Mouse (Mus musculus) CH12.LX (cell line): ENCODE measurements around the gene Prkag1. TPM values are rescaled to one million over a fixed set of nuclear protein-coding genes. Genes with fewer than 3 reads are reported as not detected.

Experiments used
- DNase-seq: peaks from one replicate; pipeline ENCODE4 v3.0.0-alpha.2; 2013; ENCODE audit errors: extremely low read depth
- H3K27ac ChIP-seq: 2 replicates; pipeline ENCODE4 v1.5.1; 2012; ENCODE audit warnings: low read depth, mild to moderate bottlenecking, control low read depth, moderate library complexity; ENCODE audit not compliant: insufficient read depth
- H3K27me3 ChIP-seq: replicated peaks from 2 replicates; pipeline ENCODE3; 2012; ENCODE audit warnings: inconsistent platforms
- H3K36me3 ChIP-seq, 2 experiments: replicated peaks in 1 of 2; 2 replicates each; pipeline versions ENCODE3 to v1.6.1; 2012; ENCODE audit warnings: inconsistent platforms in 1 of 2, low read length in 1 of 2, mild to moderate bottlenecking in 1 of 2, mixed read lengths in 1 of 2, moderate library complexity in 1 of 2; ENCODE audit not compliant: control insufficient read depth in 1 of 2, insufficient read depth in 1 of 2
- H3K4me1 ChIP-seq, 2 experiments: 2 replicates each; pipeline ENCODE4 v1.6.1; 2012; ENCODE audit warnings: inconsistent platforms in 1 of 2, moderate library complexity in 1 of 2; ENCODE audit not compliant: insufficient read depth in 2 of 2, control insufficient read depth in 1 of 2
- H3K4me2 ChIP-seq: 2 replicates; pipeline ENCODE4 v1.6.1; 2012; ENCODE audit warnings: low read depth, mild to moderate bottlenecking, control low read depth; ENCODE audit not compliant: poor library complexity, insufficient read depth, severe bottlenecking
- H3K4me3 ChIP-seq, 3 experiments: fragments of 150-350 bp in 1 of 3; sonication (generic) in 1 of 3; replicated peaks in 1 of 3; 2 replicates each; pipeline versions ENCODE3 to v1.5.1; 2011 to 2012; ENCODE audit warnings: low read depth in 2 of 3, low read length in 2 of 3, mild to moderate bottlenecking in 2 of 3, moderate library complexity in 2 of 3, control low read depth in 1 of 3, improper control_type of control experiment in 1 of 3, inconsistent platforms in 1 of 3, mixed read lengths in 1 of 3; ENCODE audit not compliant: poor library complexity in 1 of 3
- H3K79me2 ChIP-seq: replicated peaks from 2 replicates; pipeline ENCODE4 v1.6.1; 2012; ENCODE audit warnings: mild to moderate bottlenecking, moderate library complexity; ENCODE audit not compliant: control insufficient read depth, poor library complexity, insufficient read depth, severe bottlenecking; ENCODE audit errors: extremely low read depth
- H3K9ac ChIP-seq: 2 replicates; pipeline ENCODE4 v1.6.1; 2012; ENCODE audit warnings: low read depth, mild to moderate bottlenecking, control low read depth, moderate library complexity; ENCODE audit not compliant: insufficient read depth
- H3K9me3 ChIP-seq: replicated peaks from 2 replicates; pipeline ENCODE3; 2012; ENCODE audit warnings: low read length, inconsistent platforms, mixed read lengths
- IRF4 ChIP-seq: IDR thresholded peaks from 2 replicates; pipeline ENCODE4 v1.6.1; 2014; ENCODE audit warnings: low read depth, mild to moderate bottlenecking, inconsistent platforms, low read length, improper control_type of control experiment
- JUND ChIP-seq: conservative IDR thresholded peaks from 2 replicates; pipeline ENCODE4 v1.6.1; 2011; ENCODE audit warnings: low read depth, low read length, improper control_type of control experiment
- KAT2A ChIP-seq: IDR thresholded peaks from 2 replicates; pipeline ENCODE4 v1.6.1; 2012; ENCODE audit warnings: low read length, improper control_type of control experiment, inconsistent platforms; ENCODE audit not compliant: insufficient replicate concordance
- MAFK ChIP-seq: IDR thresholded peaks from 2 replicates; pipeline ENCODE4 v1.6.1; 2011; ENCODE audit warnings: low read length, improper control_type of control experiment; ENCODE audit not compliant: insufficient replicate concordance
- MAZ ChIP-seq: IDR thresholded peaks from 2 replicates; pipeline ENCODE4 v1.6.1; 2012; ENCODE audit warnings: low read depth, mild to moderate bottlenecking, inconsistent platforms, low read length, improper control_type of control experiment, moderate library complexity
- NELFE ChIP-seq: IDR thresholded peaks from 2 replicates; pipeline ENCODE4 v1.6.1; 2011; ENCODE audit warnings: low read depth, low read length, improper control_type of control experiment
- NRF1 ChIP-seq: IDR thresholded peaks from 2 replicates; pipeline ENCODE4 v1.6.1; 2014; ENCODE audit warnings: low read depth, mild to moderate bottlenecking, inconsistent platforms, low read length, improper control_type of control experiment, moderate library complexity
- PAX5 ChIP-seq: IDR thresholded peaks from 2 replicates; pipeline ENCODE4 v1.6.1; 2012; ENCODE audit warnings: low read length, inconsistent platforms, mixed read lengths
- USF1 ChIP-seq: IDR thresholded peaks from 2 replicates; pipeline ENCODE4 v1.6.1; 2014; ENCODE audit warnings: low read depth, mild to moderate bottlenecking, inconsistent platforms, low read length, improper control_type of control experiment
- USF2 ChIP-seq: conservative IDR thresholded peaks from 2 replicates; pipeline ENCODE4 v1.6.1; 2011; ENCODE audit warnings: low read depth, low read length, improper control_type of control experiment
- ZKSCAN1 ChIP-seq: IDR thresholded peaks from 2 replicates; pipeline ENCODE4 v1.6.1; 2012; ENCODE audit warnings: low read depth, inconsistent platforms, low read length, improper control_type of control experiment, borderline replicate concordance
- dilution Hi-C: fragments of 300-500 bp; cut with MboI; formaldehyde crosslinking; loops from 2 replicates; pipeline ENCODE4 v1.14.3; 2020; ENCODE audit warnings: low sequenced_read_pairs; ENCODE audit not compliant: extremely low pct_unique_long_range_greater_than_20kb, extremely low pct_ligation_motif_present
- in situ Hi-C: fragments of 300-500 bp; cut with MboI; formaldehyde crosslinking; loops from 3 replicates; pipeline ENCODE4 v1.14.3; 2019; ENCODE audit warnings: low sequenced_read_pairs, low pct_ligation_motif_present, low pct_unique_long_range_greater_than_20kb, mixed read lengths
- polyA plus RNA-seq: library from polyadenylated mRNA; unstranded; fragments of >175 nt; gene quantifications from 2 replicates; pipeline ENCODE4 v1.2.1, GENCODE M21; 2012; ENCODE audit warnings: low read depth; ENCODE audit not compliant: insufficient read length
- total RNA-seq, 2 experiments: library from RNA; depleted of rRNA; stranded (reverse); fragments of 300-350 nt in 1 of 2; fragments of >200 nt in 1 of 2; gene quantifications; 2 replicates each; pipeline ENCODE4 v1.2.3; 2012 to 2014

Prkag1 gene
- total and polyA plus RNA-seq, 3 experiments: 49.4 to 87.5 (median 66.1) TPM

GRCm38 (mm10) chr15:98796803-98797595, 34.3 kb downstream of the Prkag1 start:
- Histone ChIP-seq H3K27ac (no peak overlapping the region), H3K27me3 (peaks cover 56% of the 10 kb centered on the region), H3K4me1 (peaks cover 28 to 42% of the 10 kb centered on the region in 2 experiments), H3K9me3 (peaks cover 10% of the 10 kb centered on the region), H3K36me3 (no peaks in the 10 kb centered on the region)
- DNase-seq: no peak
- in situ Hi-C loops: no loop called here
- TF ChIP-seq PAX5 (no peak), NRF1 (peak; percentile 77)
- TF ChIP-seq, all 38 proteins: peak for 1
- H3K9ac ChIP-seq: no peak overlapping the region
- H3K4me2 ChIP-seq: peak overlapping the region; percentile 41
- dilution Hi-C loops: no loop called here
- no peaks in the 10 kb centered on the region for H3K79me2 ChIP-seq
- no peak overlapping the region for H3K4me3 ChIP-seq

- Histone ChIP-seq H3K4me3 (no peak overlapping the region), H3K4me1 (peaks cover 40 to 53% of the 10 kb centered on the region in 2 experiments), H3K9me3 (peaks cover 23% of the 10 kb centered on the region), H3K27ac (no peak overlapping the region), H3K36me3 (no peaks in the 10 kb centered on the region), H3K9ac (no peak overlapping the region), H3K4me2 (no peak overlapping the region), H3K79me2 (no peaks in the 10 kb centered on the region), H3K27me3 (peaks cover 68% of the 10 kb centered on the region)
- dilution Hi-C loops (no loop called here), in situ Hi-C loops (no loop called here)
- no peak for TF ChIP-seq MAZ
- no peak for TF ChIP-seq USF2
- no peak for TF ChIP-seq USF1
- no peak for DNase-seq
Measured at GRCm38 (mm10) chr15:98793141-98793698, 38.1 kb downstream of the Prkag1 start.

DNA sequence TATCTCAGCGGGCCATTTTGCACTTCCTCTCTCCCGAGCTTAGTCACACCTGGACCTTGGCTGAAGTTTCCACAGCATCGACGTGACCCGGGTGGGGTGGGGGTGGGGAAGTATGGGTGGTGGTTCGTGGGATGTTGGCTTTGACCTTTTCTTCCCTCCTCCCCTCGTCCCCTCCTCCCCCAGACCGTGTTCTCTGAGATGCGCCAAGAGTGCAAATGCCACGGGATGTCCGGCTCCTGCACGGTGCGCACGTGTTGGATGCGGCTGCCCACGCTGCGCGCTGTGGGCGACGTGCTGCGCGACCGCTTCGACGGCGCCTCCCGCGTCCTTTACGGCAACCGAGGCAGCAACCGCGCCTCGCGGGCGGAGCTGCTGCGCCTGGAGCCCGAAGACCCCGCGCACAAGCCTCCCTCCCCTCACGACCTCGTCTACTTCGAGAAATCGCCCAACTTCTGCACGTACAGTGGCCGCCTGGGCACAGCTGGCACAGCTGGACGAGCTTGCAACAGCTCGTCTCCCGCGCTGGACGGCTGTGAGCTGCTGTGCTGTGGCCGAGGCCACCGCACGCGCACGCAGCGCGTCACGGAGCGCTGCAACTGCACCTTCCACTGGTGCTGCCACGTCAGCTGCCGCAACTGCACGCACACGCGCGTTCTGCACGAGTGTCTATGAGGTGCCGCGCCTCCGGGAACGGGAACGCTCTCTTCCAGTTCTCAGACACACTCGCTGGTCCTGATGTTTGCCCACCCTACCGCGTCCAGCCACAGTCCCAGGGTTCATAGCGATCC, 38.9 kb downstream of the Prkag1 start:
- peaks cover 66% of the 10 kb centered on the region for H3K27me3 ChIP-seq
- H3K79me2 ChIP-seq: no peaks in the 10 kb centered on the region
- H3K9ac ChIP-seq: no peak overlapping the region
- DNase-seq: no peak
- no peak overlapping the region for H3K4me2 ChIP-seq
- in situ Hi-C loops: no loop called here
- TF ChIP-seq ZKSCAN1 (no peak), IRF4 (no peak), NELFE (no peak), JUND (no peak), KAT2A (no peak), MAFK (no peak)
- peaks cover 23% of the 10 kb centered on the region for H3K9me3 ChIP-seq
- no peak overlapping the region for H3K27ac ChIP-seq
- dilution Hi-C loops: no loop called here
- H3K4me3 ChIP-seq: no peak overlapping the region
- peaks cover 38 to 46% of the 10 kb centered on the region in 2 experiments for H3K4me1 ChIP-seq
- H3K36me3 ChIP-seq: no peaks in the 10 kb centered on the region
